Mouse (Mus musculus) heart, adult 2 months (tissue): ENCODE results near the gene Wnt7a.

Experiments used
- CTCF ChIP-seq: fragments of 200-600 bp; IDR thresholded peaks from 2 replicates; pipeline ENCODE4 v1.8.1; 2022; ENCODE audit warnings: antibody characterized with exemption, mild to moderate bottlenecking, moderate library complexity
- POLR2A ChIP-seq: fragments of 200-500 bp; IDR thresholded peaks from 2 replicates; pipeline ENCODE4 v1.6.1; 2011; ENCODE audit warnings: mild to moderate bottlenecking, low read depth, low read length, control low read depth; ENCODE audit not compliant: insufficient read depth

DNA sequence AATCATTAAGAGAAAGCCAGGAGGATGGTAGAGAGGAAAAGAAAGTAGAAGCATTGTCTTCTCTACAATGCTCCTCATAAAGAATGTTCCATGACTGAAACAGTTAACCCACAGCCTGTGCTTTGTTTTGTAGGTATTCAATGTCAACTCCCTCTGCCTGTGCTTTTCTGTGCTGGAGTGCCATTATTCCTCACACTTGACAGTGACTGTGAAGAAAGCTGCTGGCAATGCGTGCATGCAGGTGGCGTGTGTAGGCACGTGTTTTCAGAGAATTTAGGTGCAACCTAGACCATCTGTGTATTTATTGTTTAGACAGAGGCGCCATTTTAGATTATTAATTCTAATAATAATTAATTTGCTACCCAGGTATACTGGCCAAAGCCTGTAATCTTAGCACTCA lies 13.0 kb upstream of the Wnt7a start:
- TF ChIP-seq CTCF = no peak
- TF ChIP-seq POLR2A = no peak
